ENCODE assay signal across 8 mouse cellular contexts in the genomic region with DNA sequence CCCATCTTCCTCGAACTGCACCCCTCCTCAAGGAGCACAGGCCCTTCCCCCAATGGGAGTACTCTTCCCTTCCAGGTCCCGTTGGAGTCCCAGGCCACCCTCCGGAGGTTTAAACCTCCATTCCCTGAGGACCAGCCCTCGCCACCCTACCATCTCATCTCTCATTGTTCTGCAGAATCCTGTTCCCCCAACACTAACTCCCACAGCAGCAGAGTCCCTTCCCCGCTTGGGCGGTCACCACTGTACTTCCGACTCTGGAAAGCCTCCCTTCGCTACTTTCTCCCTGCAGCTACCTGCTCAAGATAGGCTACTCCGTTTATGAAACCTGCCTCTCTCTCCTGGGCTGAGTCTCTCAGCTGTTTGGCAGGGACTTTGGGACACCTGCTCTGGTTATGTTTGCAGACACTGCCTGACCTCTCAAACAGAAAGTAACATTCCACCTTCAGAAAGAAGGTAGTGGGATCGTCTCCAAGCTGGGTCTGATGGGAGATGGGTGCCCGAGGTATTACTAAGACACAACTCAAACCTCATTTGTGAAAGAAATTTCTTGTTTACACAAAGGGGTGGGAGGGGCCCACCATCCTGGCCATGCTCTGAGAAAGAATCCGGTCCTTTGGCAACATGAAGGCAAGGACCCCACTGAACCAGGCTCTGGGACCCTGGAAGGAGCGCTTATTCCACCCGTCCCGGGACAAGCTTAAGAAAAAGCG. TPM values are rescaled to one million over a fixed set of nuclear protein-coding genes. Genes with fewer than 3 reads are reported as not detected.
DNase-seq lines count a peak whose midpoint lies in the region; ATAC-seq and TF ChIP-seq lines count a peak whose summit lies in the region.

No protein-coding gene starts in this region.

- peak overlapping the region; percentile 95 for H3K4me2 ChIP-seq in liver, embryonic 16.5 days (ENCODE audit: low read depth, low read length)
- H3K4me2 ChIP-seq in stomach, postnatal 0 days (replicated peaks; ENCODE audit: low read depth) = peak overlapping the region; percentile 85

- H3K4me1 ChIP-seq in ES-E14 (ENCODE audit: control insufficient read depth in 2 of 2, insufficient read depth in 2 of 2, low read length in 2 of 2, poor library complexity in 1 of 2) = peaks cover 7 to 21% of the 10 kb centered on the region in 2 experiments; a peak in 3 of 4 replicates
- peaks cover 66% of the 10 kb centered on the region for H3K4me1 ChIP-seq in hindbrain, embryonic 10.5 days (replicated peaks)
- peaks cover 34% of the 10 kb centered on the region for H3K4me1 ChIP-seq in liver, embryonic 16.5 days (ENCODE audit: control insufficient read depth, low read depth, low read length)
- H3K4me1 ChIP-seq in stomach, postnatal 0 days (replicated peaks; ENCODE audit: control insufficient read depth, insufficient read depth) = peaks cover 2% of the 10 kb centered on the region; the same call in 1 of the 2 replicates

- peak overlapping the region; percentile 74 to 82 for H3K4me3 ChIP-seq in ES-E14 (ENCODE audit: insufficient read depth in 1 of 2, low read depth in 1 of 2, low read length in 2 of 2, poor library complexity in 1 of 2, severe bottlenecking in 1 of 2)
- peak overlapping the region; percentile 84 for H3K4me3 ChIP-seq in hindbrain, embryonic 10.5 days
- H3K4me3 ChIP-seq in liver, embryonic 16.5 days (ENCODE audit: low read depth, low read length) = peak overlapping the region; percentile 69
- H3K4me3 ChIP-seq in stomach, postnatal 0 days (ENCODE audit: low read depth, low read length) = peak overlapping the region; percentile 57

- peaks cover 45% of the 10 kb centered on the region for H3K27me3 ChIP-seq in hindbrain, embryonic 10.5 days (ENCODE audit: insufficient read depth, poor library complexity, severe bottlenecking)
- peaks cover 40% of the 10 kb centered on the region for H3K27me3 ChIP-seq in liver, embryonic 16.5 days (ENCODE audit: control insufficient read depth, insufficient read depth, low read depth, low read length)
- H3K27me3 ChIP-seq in stomach, postnatal 0 days (ENCODE audit: control insufficient read depth, insufficient read depth, low read length) = peaks cover 2% of the 10 kb centered on the region; the same call in 1 of the 2 replicates

- TF ChIP-seq EP300 in stomach, postnatal 0 days (optimal IDR thresholded peaks at IDR 0.05) = no peak

- H3K9me3 ChIP-seq in ES-E14 (ENCODE audit: control insufficient read depth, insufficient read depth, low read depth, low read length) = no peaks in the 10 kb centered on the region
- H3K9me3 ChIP-seq in hindbrain, embryonic 10.5 days = no peaks in the 10 kb centered on the region
- H3K9me3 ChIP-seq in liver, embryonic 16.5 days (replicated peaks; ENCODE audit: control insufficient read depth, low read length) = no peaks in the 10 kb centered on the region
- H3K9me3 ChIP-seq in stomach, postnatal 0 days (ENCODE audit: control insufficient read depth, low read length) = no peaks in the 10 kb centered on the region

- H3K36me3 ChIP-seq in ES-E14 (ENCODE audit: control insufficient read depth, insufficient read depth, low read length, poor library complexity, severe bottlenecking) = peaks cover 2% of the 10 kb centered on the region; the same call in 1 of the 2 replicates
- H3K36me3 ChIP-seq in hindbrain, embryonic 10.5 days = no peaks in the 10 kb centered on the region; the same call in 1 of the 2 replicates
- no peaks in the 10 kb centered on the region for H3K36me3 ChIP-seq in liver, embryonic 16.5 days (ENCODE audit: control insufficient read depth, insufficient read depth)
- no peaks in the 10 kb centered on the region for H3K36me3 ChIP-seq in stomach, postnatal 0 days (ENCODE audit: control insufficient read depth, insufficient read depth, low read length)

- H3K27ac ChIP-seq in ES-E14 (ENCODE audit: insufficient read depth, low read depth, low read length, poor library complexity, severe bottlenecking) = no peak overlapping the region
- H3K27ac ChIP-seq in hindbrain, embryonic 10.5 days = peak overlapping the region; percentile 94
- no peak overlapping the region for H3K27ac ChIP-seq in liver, embryonic 16.5 days (ENCODE audit: low read length)
- no peak overlapping the region for H3K27ac ChIP-seq in stomach, postnatal 0 days (replicated peaks)

- in situ Hi-C loops in ES-E14 (cut with MboI; ENCODE audit: low sequenced_read_pairs in 2 of 2, unreplicated experiment in 2 of 2) = no loop called here

- WGBS in hindbrain, embryonic 10.5 days = 2% methylated on average over 16 of the region's 16 CpGs
- 11% methylated on average over 16 of the region's 16 CpGs for WGBS in liver, embryonic 16.5 days (ENCODE audit: insufficient replicate concordance)
- 19% methylated on average over 16 of the region's 16 CpGs for WGBS in stomach, postnatal 0 days

- no peak for DNase-seq in ES-E14 (ENCODE audit: low read depth, low spot score)
- peak; percentile 43 for DNase-seq in embryo, embryonic 10.5 days (ENCODE audit: low spot score)
- DNase-seq in hindbrain, embryonic 10.5 days (ENCODE audit: low spot score) = peak; percentile 40
- no peak for DNase-seq in stomach, postnatal 0 days (ENCODE audit: low spot score)
- DNase-seq in cerebellum, postnatal 36 days = no peak
- DNase-seq in cerebellum, postnatal 4 days (ENCODE audit: low spot score in 2 of 2) = no peak
- DNase-seq in testis, postnatal 10 days (ENCODE audit: low spot score) = no peak

- ATAC-seq in liver, embryonic 16.5 days (ENCODE audit: low read depth) = no peak
- ATAC-seq in stomach, postnatal 0 days (ENCODE audit: low FRiP score, low TSS enrichment) = no peak

- TF ChIP-seq CTCF in stomach, postnatal 0 days (IDR thresholded peaks at IDR 0.05; ENCODE audit: low read depth) = no peak

- peak overlapping the region; percentile 68; the same call in 1 of the 2 replicates for H3K9ac ChIP-seq in ES-E14 (ENCODE audit: insufficient read depth, low read depth, low read length, poor library complexity, severe bottlenecking)
- H3K9ac ChIP-seq in liver, embryonic 16.5 days (ENCODE audit: low read depth, low read length) = peak overlapping the region; percentile 66; the same call in 1 of the 2 replicates
- H3K9ac ChIP-seq in stomach, postnatal 0 days (ENCODE audit: low read length) = no peak overlapping the region

TF ChIP-seq in ES-E14, 5 proteins besides CTCF, POLR2A, EP300 and RAD21:
- TF ChIP-seq ZNF384 (IDR thresholded peaks at IDR 0.05; ENCODE audit: low read depth, low read length) (no peak), CHD2 (IDR thresholded peaks at IDR 0.05; ENCODE audit: low read depth, low read length) (no peak), MAFK (IDR thresholded peaks at IDR 0.05; ENCODE audit: insufficient read depth, low read depth, low read length) (no peak), ZC3H11A (IDR thresholded peaks at IDR 0.05; ENCODE audit: borderline replicate concordance, low read depth, low read length) (no peak), HCFC1 (IDR thresholded peaks at IDR 0.05; ENCODE audit: borderline replicate concordance, insufficient read depth, low read length) (no peak)

RNA-seq across cellular contexts. Expression of gene Podxl, which starts 1.3 kb away (rescaled TPM):
- 25.2 and 29.8 TPM in 2 replicates for total RNA-seq in ES-E14 (2012; rRNA removed)
- 16.2 and 19.8 TPM in 2 replicates for polyA plus RNA-seq in hindbrain, embryonic 10.5 days (2016; fragmentation: Nextera tagmentation; extraction: Ambion mirVana)
- 3.5 and 4.3 TPM in 2 replicates for polyA plus RNA-seq in liver, embryonic 16.5 days (2015; fragmentation: Nextera tagmentation; extraction: Ambion mirVana)
- polyA plus RNA-seq in stomach, postnatal 0 days (2015; fragmentation: Nextera tagmentation; extraction: Ambion mirVana) = 6.6 and 6.7 TPM in 2 replicates

Comparison
In these comparisons a context has a peak if more than half of its experiments do, and no peak if none do; other contexts are left out.
1. DNase-seq: peak in embryo, embryonic 10.5 days (single experiment) and hindbrain, embryonic 10.5 days (single experiment); none in ES-E14 (single experiment), stomach, postnatal 0 days (single experiment), cerebellum, postnatal 36 days (0 of 2), cerebellum, postnatal 4 days (0 of 2) and testis, postnatal 10 days (single experiment).
2. Peak in every context shown above with its lines, with median percentiles within 50 percentile points of each other: H3K4me3 ChIP-seq.